Mouse (Mus musculus) kidney, adult 2 months (tissue): ENCODE data around the gene Rdh14.

Source experiments
- CTCF ChIP-seq: fragments of 200-500 bp; conservative IDR thresholded peaks from 2 replicates; pipeline ENCODE4 v1.5.1; 2011; ENCODE audit warnings: low read depth, mild to moderate bottlenecking, control low read depth, low read length, moderate library complexity, mixed read lengths; ENCODE audit not compliant: insufficient read depth, insufficient read length
- POLR2A ChIP-seq: fragments of 200-500 bp; IDR thresholded peaks from one replicate; pipeline ENCODE4 v1.6.1; 2011; ENCODE audit warnings: low read depth, low read length, control low read depth

DNA sequence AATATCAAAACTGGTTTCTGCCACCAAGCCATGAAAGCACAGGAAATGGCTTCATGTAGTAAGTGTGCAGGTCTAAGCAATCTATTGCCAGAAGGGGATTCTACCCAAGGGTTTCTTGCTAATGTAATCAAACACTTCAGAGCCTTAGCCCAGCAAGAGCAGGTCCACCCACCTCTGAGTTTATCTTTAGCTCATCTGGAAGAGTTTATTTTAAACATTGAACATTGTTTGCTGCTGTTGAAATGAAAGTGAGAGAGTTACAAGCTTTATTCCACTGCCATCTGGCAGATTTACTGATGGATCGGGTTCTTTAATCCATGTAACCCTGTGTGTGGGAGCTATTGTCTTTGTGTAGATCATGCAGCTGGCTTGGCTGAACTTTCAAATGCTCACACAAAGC lies 10.2 kb downstream of the Rdh14 start:
- no peak for TF ChIP-seq CTCF
- TF ChIP-seq POLR2A = no peak
